Comparison of ENCODE assay signal across 24 mouse cellular contexts in genomic region chr16:48843671-48844386, GRCm38 (mm10). TPM values are rescaled to one million over a fixed set of nuclear protein-coding genes. Genes with fewer than 3 reads are reported as not detected.
"Had no signal": no experiment of that assay in that cellular context is flagged by ENCODE, and none has a peak within 500 bp of the region (broad histone marks: within the 10 kb centered on the region; RNA-seq: fewer than 3 reads in every experiment).

No protein-coding gene starts in this region.

- H3K27me3 ChIP-seq: liver, embryonic 13.5 days; liver, embryonic 15.5 days; lung, embryonic 15.5 days; midbrain, embryonic 13.5 days; midbrain, embryonic 15.5 days; neural tube, embryonic 12.5 days; stomach, embryonic 15.5 days had no signal

- H3K4me2 ChIP-seq: liver, embryonic 13.5 days; liver, embryonic 15.5 days; lung, embryonic 15.5 days; midbrain, embryonic 11.5 days; midbrain, embryonic 13.5 days; midbrain, embryonic 15.5 days; neural tube, embryonic 12.5 days; stomach, embryonic 15.5 days had no signal

- H3K36me3 ChIP-seq: liver, embryonic 13.5 days; liver, embryonic 15.5 days; lung, embryonic 15.5 days; midbrain, embryonic 13.5 days; midbrain, embryonic 15.5 days; neural tube, embryonic 12.5 days; stomach, embryonic 15.5 days had no signal

- H3K9me3 ChIP-seq: liver, embryonic 13.5 days; liver, embryonic 15.5 days; lung, embryonic 15.5 days; midbrain, embryonic 13.5 days; midbrain, embryonic 15.5 days; neural tube, embryonic 12.5 days; stomach, embryonic 15.5 days had no signal

- H3K27ac ChIP-seq: liver, embryonic 13.5 days; liver, embryonic 15.5 days; lung, embryonic 15.5 days; macrophage; midbrain, embryonic 13.5 days; midbrain, embryonic 15.5 days; neural tube, embryonic 12.5 days; stomach, embryonic 15.5 days had no signal

- H3K4me3 ChIP-seq: liver, embryonic 13.5 days; liver, embryonic 15.5 days; lung, embryonic 15.5 days; midbrain, embryonic 13.5 days; midbrain, embryonic 15.5 days; neural tube, embryonic 12.5 days; stomach, embryonic 15.5 days had no signal

- DNase-seq: liver, embryonic 13.5 days; liver, postnatal 0 days; lung, adult 2 months; lung, postnatal 14 days; lung, postnatal 36 days; right cerebral cortex, postnatal 14 days; thymus, adult 18-20 months; thymus, postnatal 14 days; thymus, postnatal 36 days had no signal

- ATAC-seq: liver, postnatal 0 days; lung, postnatal 0 days; midbrain, embryonic 13.5 days; midbrain, embryonic 15.5 days had no signal

- H3K4me1 ChIP-seq: liver, embryonic 13.5 days; liver, embryonic 15.5 days; lung, embryonic 15.5 days; midbrain, embryonic 13.5 days; midbrain, embryonic 15.5 days; neural tube, embryonic 12.5 days; stomach, embryonic 15.5 days had no signal

- H3K9ac ChIP-seq: liver, embryonic 13.5 days; liver, embryonic 15.5 days; liver, postnatal 0 days; lung, embryonic 15.5 days; midbrain, embryonic 13.5 days; midbrain, embryonic 15.5 days; neural tube, embryonic 12.5 days; stomach, embryonic 15.5 days had no signal

RNA-seq across cellular contexts. Expression of gene Retnla, which starts 1.5 kb away (rescaled TPM):
- total RNA-seq: megakaryocyte, adult 5-6 weeks; midbrain, postnatal 0 days; neutrophil, adult 5-6 weeks had no signal
- polyA plus RNA-seq: liver, embryonic 13.5 days; liver, embryonic 15.5 days; liver, postnatal 0 days; macrophage; midbrain, embryonic 11.5 days; midbrain, embryonic 13.5 days; midbrain, embryonic 15.5 days; midbrain, postnatal 0 days; neural tube, embryonic 12.5 days; neural tube, embryonic 14.5 days; stomach, embryonic 15.5 days had no signal

RNA-seq across cellular contexts. Expression of gene Retnlb, which starts 27.2 kb away (rescaled TPM):
- total RNA-seq: megakaryocyte, adult 5-6 weeks; midbrain, postnatal 0 days; monocyte, adult 5-6 weeks had no signal
- polyA plus RNA-seq: liver, embryonic 13.5 days; liver, embryonic 15.5 days; liver, postnatal 0 days; lung, adult 2 months; macrophage; midbrain, embryonic 11.5 days; midbrain, embryonic 13.5 days; midbrain, embryonic 15.5 days; midbrain, postnatal 0 days; neural tube, embryonic 12.5 days; neural tube, embryonic 14.5 days; spleen, adult 2 months; stomach, embryonic 15.5 days had no signal

RNA-seq across cellular contexts. Expression of gene Retnlg, which starts 28.6 kb away (rescaled TPM):
- total RNA-seq: midbrain, postnatal 0 days had no signal
- polyA plus RNA-seq: midbrain, embryonic 11.5 days; midbrain, embryonic 15.5 days; neural tube, embryonic 14.5 days had no signal
